Mouse (Mus musculus): ENCODE data around the gene Stard10. TPM values are rescaled to one million over a fixed set of nuclear protein-coding genes. Genes with fewer than 3 reads are reported as not detected.

The Stard10 gene
- polyA plus RNA-seq, 2 experiments, result 28.1 to 30.7 TPM

DNA sequence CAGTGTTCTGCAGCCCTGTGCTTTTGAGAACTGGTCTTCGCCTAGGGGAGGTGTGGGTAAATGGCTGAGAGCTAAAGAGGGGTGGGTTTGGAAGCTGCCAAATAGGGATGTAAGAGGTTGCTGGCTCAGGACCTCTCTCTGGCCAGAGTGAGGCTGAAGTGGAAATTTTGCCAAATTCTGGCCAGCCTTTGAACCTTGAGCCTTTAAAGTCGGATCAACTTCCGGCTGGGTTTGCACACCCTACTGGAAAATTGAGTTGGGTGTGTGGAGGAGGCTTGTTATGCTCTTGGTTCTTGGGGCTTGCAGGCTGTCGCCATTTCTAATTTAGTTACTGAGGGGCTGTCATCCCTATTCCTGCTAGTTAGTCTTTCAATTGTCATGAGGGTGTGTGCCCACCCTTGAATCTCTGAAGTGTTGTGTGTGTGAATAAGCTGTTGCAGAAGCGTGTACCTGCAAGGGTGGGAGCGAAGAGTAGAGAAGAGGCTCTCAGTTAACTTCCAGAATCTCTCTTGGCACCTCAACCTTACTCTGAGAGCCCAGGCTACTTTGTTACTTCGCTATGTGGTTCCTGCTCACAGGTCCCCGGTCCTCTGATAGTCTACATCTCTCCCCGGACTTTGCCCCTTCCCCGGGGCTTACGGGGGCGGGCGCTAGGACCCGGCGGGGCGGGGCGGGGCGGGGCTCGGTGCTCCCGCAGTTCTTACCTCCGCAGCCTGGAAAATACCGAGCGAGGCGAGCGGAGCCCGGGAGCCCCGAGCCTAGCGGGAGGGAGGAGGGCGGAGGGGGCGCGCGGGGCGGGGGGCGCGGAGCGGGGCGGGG is 3.7 kb downstream of the Stard10 start:
- DNase-seq (ENCODE audit: low spot score) (no peak), ATAC-seq (ENCODE audit: low FRiP score, low read depth) (peak; percentile 73)
- WGBS, result 17% methylated on average over 8 of the region's 37 CpGs
- TF ChIP-seq POLR2A (IDR thresholded peaks at IDR 0.05; ENCODE audit: borderline replicate concordance, extremely low read depth, insufficient read depth, insufficient read length), result no peak
- H3K36me3 ChIP-seq (ENCODE audit: control insufficient read depth, insufficient read depth, low read length), result no peaks in the 10 kb centered on the region
- peak overlapping the region; percentile 85 for H3K9ac ChIP-seq (ENCODE audit: low read depth, low read length, severe bottlenecking)
- no peak overlapping the region for H3K27ac ChIP-seq (replicated peaks; ENCODE audit: low read depth, low read length)
- no peaks in the 10 kb centered on the region for H3K9me3 ChIP-seq (ENCODE audit: control insufficient read depth, low read length)
- peak overlapping the region; percentile 76 for H3K4me3 ChIP-seq (replicated peaks; ENCODE audit: low read length)
- peaks cover 7% of the 10 kb centered on the region; the same call in 1 of the 2 replicates for H3K4me1 ChIP-seq (ENCODE audit: control insufficient read depth, insufficient read depth, low read length)
- H3K27me3 ChIP-seq (ENCODE audit: control insufficient read depth, insufficient read depth, low read length), result no peaks in the 10 kb centered on the region; the same call in 1 of the 2 replicates
- peak overlapping the region; percentile 94 for H3K4me2 ChIP-seq (replicated peaks; ENCODE audit: low read depth, low read length, severe bottlenecking)

DNA sequence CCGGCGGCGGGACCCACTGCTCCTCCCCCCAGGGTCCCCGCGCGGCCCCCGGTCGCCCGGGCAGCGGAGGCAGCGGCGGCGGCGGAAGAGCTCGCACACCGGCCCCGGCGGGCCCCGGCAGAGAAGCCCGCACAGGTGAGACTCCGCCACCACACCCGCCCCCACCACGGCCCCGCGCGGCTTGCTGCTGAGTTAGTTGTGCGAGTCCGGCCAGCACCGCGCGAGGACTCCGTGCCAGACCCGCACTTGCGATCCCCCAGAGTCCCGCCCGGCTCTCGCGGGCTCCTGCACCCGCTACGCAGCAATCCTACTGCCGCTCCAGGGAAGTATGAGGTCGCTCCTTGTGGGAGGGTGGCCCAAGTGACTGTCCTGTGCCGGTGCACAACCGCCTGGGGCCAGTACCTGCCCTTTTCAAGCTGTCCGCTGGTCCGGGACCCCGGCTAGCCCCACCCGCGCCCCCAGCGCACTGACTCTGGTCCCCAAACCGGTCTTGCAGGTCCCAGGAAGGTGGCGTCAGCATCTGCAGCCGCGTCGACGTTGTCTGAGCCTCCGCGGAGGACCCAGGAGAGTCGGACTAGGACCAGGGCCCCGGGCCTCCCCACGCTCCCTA is 4.4 kb downstream of the Stard10 start:
- Histone ChIP-seq H3K36me3 (ENCODE audit: control insufficient read depth, insufficient read depth, low read length) (no peaks in the 10 kb centered on the region), H3K4me1 (ENCODE audit: control insufficient read depth, insufficient read depth, low read length) (peaks cover 7% of the 10 kb centered on the region; the same call in 1 of the 2 replicates), H3K9ac (ENCODE audit: low read depth, low read length, severe bottlenecking) (peak overlapping the region; percentile 85), H3K9me3 (ENCODE audit: control insufficient read depth, low read length) (no peaks in the 10 kb centered on the region), H3K27ac (replicated peaks; ENCODE audit: low read depth, low read length) (no peak overlapping the region), H3K4me2 (replicated peaks; ENCODE audit: low read depth, low read length, severe bottlenecking) (peak overlapping the region; percentile 94), H3K4me3 (replicated peaks; ENCODE audit: low read length) (peak overlapping the region; percentile 76), H3K27me3 (ENCODE audit: control insufficient read depth, insufficient read depth, low read length) (no peaks in the 10 kb centered on the region; the same call in 1 of the 2 replicates)
- ATAC-seq (ENCODE audit: low FRiP score, low read depth) (peak; percentile 39), DNase-seq (ENCODE audit: low spot score) (no peak)
- 1% methylated on average over 18 of the region's 61 CpGs for whole genome bisulfite sequencing
- TF ChIP-seq POLR2A (IDR thresholded peaks at IDR 0.05; ENCODE audit: borderline replicate concordance, extremely low read depth, insufficient read depth, insufficient read length), result no peak

DNA sequence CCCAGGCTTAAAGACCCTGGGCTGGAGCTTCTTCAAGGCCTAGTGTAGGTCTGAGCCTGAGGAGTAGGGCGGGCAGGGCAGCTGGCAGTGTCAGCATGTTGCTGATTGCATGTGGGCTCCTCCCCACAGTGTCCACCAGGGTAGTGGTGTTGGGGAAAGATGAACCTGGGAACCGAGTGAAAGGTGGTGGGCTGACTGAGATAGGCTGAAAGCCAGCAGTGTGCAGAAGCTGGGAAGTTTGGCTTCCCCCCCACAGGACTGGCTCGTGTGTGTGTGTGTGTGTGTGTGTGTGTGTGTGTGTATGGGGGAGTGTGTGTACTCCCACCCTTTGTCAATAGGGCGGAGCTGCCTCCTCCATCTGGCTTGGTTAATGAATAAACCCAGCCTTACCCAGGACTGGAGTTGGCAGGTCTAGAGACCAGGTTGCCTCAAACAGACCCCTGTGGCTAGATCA is 6.3 kb downstream of the Stard10 start:
- Histone ChIP-seq H3K27me3 (ENCODE audit: control insufficient read depth, insufficient read depth, low read length) (no peaks in the 10 kb centered on the region; the same call in 1 of the 2 replicates), H3K4me3 (replicated peaks; ENCODE audit: low read length) (no peak overlapping the region), H3K9ac (ENCODE audit: low read depth, low read length, severe bottlenecking) (no peak overlapping the region), H3K27ac (replicated peaks; ENCODE audit: low read depth, low read length) (no peak overlapping the region), H3K36me3 (ENCODE audit: control insufficient read depth, insufficient read depth, low read length) (no peaks in the 10 kb centered on the region), H3K4me2 (replicated peaks; ENCODE audit: low read depth, low read length, severe bottlenecking) (no peak overlapping the region), H3K4me1 (ENCODE audit: control insufficient read depth, insufficient read depth, low read length) (peaks cover 9% of the 10 kb centered on the region; the same call in 1 of the 2 replicates), H3K9me3 (ENCODE audit: control insufficient read depth, low read length) (no peaks in the 10 kb centered on the region)
- ATAC-seq (ENCODE audit: low FRiP score, low read depth) (no peak), DNase-seq (ENCODE audit: low spot score) (no peak)
- 67% methylated on average over 4 of the region's 4 CpGs for WGBS
- no peak for TF ChIP-seq POLR2A (IDR thresholded peaks at IDR 0.05; ENCODE audit: borderline replicate concordance, extremely low read depth, insufficient read depth, insufficient read length)

GRCm38 (mm10) chr7:101324142-101324962 is 7.5 kb downstream of the Stard10 start:
- DNase-seq (ENCODE audit: low spot score), result no peak
- Histone ChIP-seq H3K9ac (ENCODE audit: low read depth, low read length, severe bottlenecking) (no peak overlapping the region), H3K4me3 (replicated peaks; ENCODE audit: low read length) (no peak overlapping the region), H3K36me3 (ENCODE audit: control insufficient read depth, insufficient read depth, low read length) (no peaks in the 10 kb centered on the region), H3K4me1 (ENCODE audit: control insufficient read depth, insufficient read depth, low read length) (peaks cover 9% of the 10 kb centered on the region; the same call in 1 of the 2 replicates), H3K9me3 (ENCODE audit: control insufficient read depth, low read length) (no peaks in the 10 kb centered on the region), H3K27ac (replicated peaks; ENCODE audit: low read depth, low read length) (no peak overlapping the region), H3K27me3 (ENCODE audit: control insufficient read depth, insufficient read depth, low read length) (no peaks in the 10 kb centered on the region), H3K4me2 (replicated peaks; ENCODE audit: low read depth, low read length, severe bottlenecking) (no peak overlapping the region)
- no peak for ATAC-seq (ENCODE audit: low FRiP score, low read depth)
- no peak for TF ChIP-seq POLR2A (IDR thresholded peaks at IDR 0.05; ENCODE audit: borderline replicate concordance, extremely low read depth, insufficient read depth, insufficient read length)
- 61% methylated on average over 6 of the region's 6 CpGs for WGBS

GRCm38 (mm10) chr7:101326006-101326405 is 9.1 kb downstream of the Stard10 start:
- no peaks in the 10 kb centered on the region for H3K36me3 ChIP-seq (ENCODE audit: control insufficient read depth, insufficient read depth, low read length)
- DNase-seq (ENCODE audit: low spot score) (no peak), ATAC-seq (ENCODE audit: low FRiP score, low read depth) (no peak)
- no peak overlapping the region for H3K4me3 ChIP-seq (replicated peaks; ENCODE audit: low read length)
- no peak overlapping the region for H3K27ac ChIP-seq (replicated peaks; ENCODE audit: low read depth, low read length)
- peaks cover 5% of the 10 kb centered on the region; the same call in 1 of the 2 replicates for H3K4me1 ChIP-seq (ENCODE audit: control insufficient read depth, insufficient read depth, low read length)
- TF ChIP-seq POLR2A (IDR thresholded peaks at IDR 0.05; ENCODE audit: borderline replicate concordance, extremely low read depth, insufficient read depth, insufficient read length), result no peak
- no peaks in the 10 kb centered on the region for H3K9me3 ChIP-seq (ENCODE audit: control insufficient read depth, low read length)
- H3K4me2 ChIP-seq (replicated peaks; ENCODE audit: low read depth, low read length, severe bottlenecking), result no peak overlapping the region
- H3K27me3 ChIP-seq (ENCODE audit: control insufficient read depth, insufficient read depth, low read length), result no peaks in the 10 kb centered on the region
- WGBS, result 89% methylated on average over 5 of the region's 5 CpGs
- no peak overlapping the region for H3K9ac ChIP-seq (ENCODE audit: low read depth, low read length, severe bottlenecking)
